Mouse (Mus musculus) kidney, postnatal 0 days (tissue): ENCODE results near the gene Tns4. TPM values are rescaled to one million over a fixed set of nuclear protein-coding genes. Genes with fewer than 3 reads are reported as not detected.

Source experiments
- ATAC-seq: fragments of 200-750 bp; cut with Nextera tagmentation; replicated peaks from 2 replicates; pipeline ENCODE4 v1.8.0; 2017; ENCODE audit warnings: low read depth, moderate number of reproducible peaks, moderate TSS enrichment, moderate library complexity; ENCODE audit not compliant: low FRiP score
- DNase-seq: peaks from one replicate; pipeline ENCODE4 v3.0.0-alpha.2; 2016; ENCODE audit warnings: low spot score
- H3K27ac ChIP-seq: fragments of 300-500 bp; sonication (generic); 2 replicates; pipeline ENCODE4 v1.5.1; 2014; ENCODE audit warnings: mild to moderate bottlenecking
- H3K27me3 ChIP-seq: fragments of 300-500 bp; sonication (generic); 2 replicates; pipeline ENCODE4 v1.6.1; 2014; ENCODE audit warnings: low read length, mixed read lengths; ENCODE audit not compliant: insufficient read depth
- H3K36me3 ChIP-seq: fragments of 300-500 bp; sonication (generic); 2 replicates; pipeline ENCODE4 v1.6.1; 2014; ENCODE audit warnings: low read length, mixed read lengths; ENCODE audit not compliant: insufficient read depth
- H3K4me1 ChIP-seq: fragments of 300-500 bp; sonication (generic); replicated peaks from 2 replicates; pipeline ENCODE4 v1.6.1; 2014; ENCODE audit warnings: antibody characterized with exemption, low read length, mixed read lengths; ENCODE audit not compliant: insufficient read depth
- H3K4me2 ChIP-seq: fragments of 300-500 bp; sonication (generic); 2 replicates; pipeline ENCODE4 v1.6.1; 2014; ENCODE audit warnings: mild to moderate bottlenecking, low read length, moderate library complexity, mixed read lengths
- H3K4me3 ChIP-seq: fragments of 300-500 bp; sonication (generic); replicated peaks from 2 replicates; pipeline ENCODE4 v1.5.1; 2014; ENCODE audit warnings: low read depth, low read length
- H3K9ac ChIP-seq: fragments of 300-500 bp; sonication (generic); 2 replicates; pipeline ENCODE4 v1.6.1; 2014; ENCODE audit warnings: low read depth, low read length
- H3K9me3 ChIP-seq: fragments of 300-500 bp; sonication (generic); replicated peaks from 2 replicates; pipeline ENCODE4 v1.6.1; 2016; ENCODE audit warnings: low read length, inconsistent platforms, mixed read lengths
- CTCF ChIP-seq: IDR thresholded peaks from 2 replicates; pipeline ENCODE4 v1.5.1; 2016; ENCODE audit warnings: antibody characterized with exemption, low read depth, mild to moderate bottlenecking, moderate library complexity
- WGBS: fragments of 180-500 bp; shearing (Covaris S2); extraction: QIAGEN DNeasy Blood & Tissue Kit; methylation state at CpG from one replicate; pipeline ENCODE4 v1.1.7; 2014; 5-methylcytosine and 5-hydroxymethylcytosine counted together
- polyA plus RNA-seq: library from polyadenylated mRNA; unstranded; fragments of >200 nt; fragmentation: Nextera tagmentation; extraction: Ambion mirVana; gene quantifications from 2 replicates; pipeline ENCODE4 v1.2.1, GENCODE M21; 2015

The Tns4 gene
- polyA plus RNA-seq, 1 experiment from 2014 or later: 0.16 TPM

- ATAC-seq (no peak), DNase-seq (no peak)
- Histone ChIP-seq H3K9me3 (no peaks in the 10 kb centered on the region), H3K4me1 (0 out of 2 replicates have a peak, but pooled peaks cover 6% of the 10 kb centered on the region), H3K36me3 (0 out of 2 replicates have a peak, but pooled peaks cover 19% of the 10 kb centered on the region), H3K4me2 (no peak overlapping the region), H3K27me3 (no peaks in the 10 kb centered on the region), H3K4me3 (no peak overlapping the region), H3K9ac (no peak overlapping the region), H3K27ac (no peak overlapping the region)
- TF ChIP-seq CTCF: no peak
- 93% methylated on average over 6 of the region's 6 CpGs for WGBS
Observed at GRCm38 (mm10) chr11:99019844-99020243, 69.3 kb downstream of the Tns4 start.

Other genes with a start within 250 kb of the Tns4 start
- gene Wipf2, start 225.7 kb downstream of the Tns4 start, polyA plus RNA-seq: 3.4 and 3.5 TPM in 2 replicates
- gene Cdc6, start 181.5 kb downstream of the Tns4 start, polyA plus RNA-seq: 12.3 and 15.5 TPM in 2 replicates
- gene Rara, start 161.5 kb downstream of the Tns4 start, polyA plus RNA-seq: 25.7 and 26.3 TPM in 2 replicates
- gene Gjd3, start 106.3 kb downstream of the Tns4 start, polyA plus RNA-seq: 1.1 and 1.6 TPM in 2 replicates
- 70.5 and 85.9 TPM in 2 replicates for gene Top2a, start 65.1 kb downstream of the Tns4 start, polyA plus RNA-seq
- 584 and 616 TPM in 2 replicates for gene Igfbp4, start 48.1 kb downstream of the Tns4 start, polyA plus RNA-seq
- gene Ccr7, start 65.8 kb upstream of the Tns4 start, polyA plus RNA-seq: 0.08 and 0.19 TPM in 2 replicates
- gene Smarce1, start 141.7 kb upstream of the Tns4 start, polyA plus RNA-seq: 154 and 196 TPM in 2 replicates
- 0.29 and 0.33 TPM in 2 replicates for gene Krt222, start 154.8 kb upstream of the Tns4 start, polyA plus RNA-seq
- not detected in 2 replicates for gene Krt24, start 196.0 kb upstream of the Tns4 start, polyA plus RNA-seq
- gene Krt25, start 233.6 kb upstream of the Tns4 start, polyA plus RNA-seq: 0.08 and 0.09 TPM in 2 replicates
- gene Krt26, start 248.7 kb upstream of the Tns4 start, polyA plus RNA-seq: not detected in 2 replicates